ENCODE assay signal across 8 mouse cellular contexts in the genomic region with DNA sequence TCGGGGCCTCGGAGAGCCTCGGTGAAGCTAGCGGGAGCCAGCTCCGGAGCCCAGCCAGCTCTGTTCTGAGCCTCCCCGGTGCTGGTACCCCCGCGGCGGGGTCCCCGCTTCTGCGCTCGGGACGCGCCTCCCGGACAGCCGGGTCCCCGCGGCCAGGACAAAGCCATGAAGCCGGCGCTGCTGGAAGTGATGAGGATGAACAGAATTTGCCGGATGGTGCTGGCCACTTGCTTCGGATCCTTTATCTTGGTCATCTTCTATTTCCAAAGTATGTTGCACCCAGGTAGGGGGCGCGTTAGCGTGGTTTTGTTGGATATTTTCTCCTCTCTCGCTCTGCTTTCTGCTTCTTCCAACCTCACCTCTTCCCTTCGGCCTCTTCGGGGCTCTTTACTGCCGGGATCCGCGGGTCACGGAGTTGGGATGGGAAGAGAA. TPM values are rescaled to one million over a fixed set of nuclear protein-coding genes. Genes with fewer than 3 reads are reported as not detected.
DNase-seq lines count a peak whose midpoint lies in the region; ATAC-seq and TF ChIP-seq lines count a peak whose summit lies in the region.

No protein-coding gene starts in this region.

- no peak for TF ChIP-seq EP300 in heart, adult 2 months (IDR thresholded peaks at IDR 0.05; ENCODE audit: insufficient read depth, low read depth, low read length)

- no peaks in the 10 kb centered on the region for H3K9me3 ChIP-seq in forebrain, postnatal 0 days (ENCODE audit: low read length)
- no peaks in the 10 kb centered on the region for H3K9me3 ChIP-seq in limb, embryonic 12.5 days
- no peaks in the 10 kb centered on the region for H3K9me3 ChIP-seq in midbrain, embryonic 16.5 days (replicated peaks; ENCODE audit: control insufficient read depth, low read length, poor library complexity, severe bottlenecking)
- no peaks in the 10 kb centered on the region for H3K9me3 ChIP-seq in stomach, embryonic 14.5 days (ENCODE audit: control insufficient read depth, low read depth, low read length)

- ATAC-seq in cerebellum, adult (ENCODE audit: insufficient number of reproducible peaks, low FRiP score, low TSS enrichment), result peak; percentile 13; the same call in 1 of the 2 replicates
- ATAC-seq in forebrain, postnatal 0 days, result peak; percentile 68
- ATAC-seq in limb, embryonic 12.5 days (ENCODE audit: insufficient number of reproducible peaks, insufficient read depth, low FRiP score, low TSS enrichment, low read depth), result no peak
- peak; percentile 33 for ATAC-seq in midbrain, embryonic 16.5 days
- no peak; the same call in 1 of the 2 replicates for ATAC-seq in stomach, embryonic 14.5 days (ENCODE audit: insufficient number of reproducible peaks, insufficient read depth, low FRiP score, low read depth)

- no peak for TF ChIP-seq POLR2A in heart, adult 2 months (IDR thresholded peaks at IDR 0.05; ENCODE audit: insufficient read depth, low read depth, low read length)

- no peaks in the 10 kb centered on the region for H3K4me1 ChIP-seq in heart, adult 2 months (ENCODE audit: control insufficient read depth, insufficient read depth, low read length)
- H3K4me1 ChIP-seq in forebrain, postnatal 0 days (ENCODE audit: insufficient read depth), result 0 out of 2 replicates have a peak, but pooled peaks cover under 1% of the 10 kb centered on the region
- H3K4me1 ChIP-seq in limb, embryonic 12.5 days (replicated peaks), result peaks cover 30% of the 10 kb centered on the region
- peaks cover 26% of the 10 kb centered on the region for H3K4me1 ChIP-seq in midbrain, embryonic 16.5 days (ENCODE audit: control insufficient read depth, insufficient read depth, low read length)
- H3K4me1 ChIP-seq in stomach, embryonic 14.5 days (ENCODE audit: control insufficient read depth, insufficient read depth, low read length), result peaks cover 16% of the 10 kb centered on the region

- H3K27ac ChIP-seq in heart, adult 2 months, result peak overlapping the region; percentile 82
- H3K27ac ChIP-seq in forebrain, postnatal 0 days (ENCODE audit: low read depth, low read length), result peak overlapping the region; percentile 62
- H3K27ac ChIP-seq in limb, embryonic 12.5 days, result peak overlapping the region; percentile 94
- peak overlapping the region; percentile 88 for H3K27ac ChIP-seq in midbrain, embryonic 16.5 days (ENCODE audit: low read length)
- H3K27ac ChIP-seq in stomach, embryonic 14.5 days (ENCODE audit: low read length), result peak overlapping the region; percentile 66; the same call in 1 of the 2 replicates

- under 1% methylated on average over 32 of the region's 32 CpGs for WGBS in heart, adult 2 months
- under 1% methylated on average over 32 of the region's 32 CpGs for WGBS in forebrain, postnatal 0 days
- under 1% methylated on average over 32 of the region's 32 CpGs for WGBS in limb, embryonic 12.5 days
- under 1% methylated on average over 31 of the region's 32 CpGs for WGBS in midbrain, embryonic 16.5 days
- under 1% methylated on average over 32 of the region's 32 CpGs for WGBS in stomach, embryonic 14.5 days

- H3K4me3 ChIP-seq in heart, adult 2 months, result peak overlapping the region; percentile 82
- H3K4me3 ChIP-seq in forebrain, postnatal 0 days (ENCODE audit: low read depth, low read length), result peak overlapping the region; percentile 60
- H3K4me3 ChIP-seq in limb, embryonic 12.5 days (replicated peaks), result peak overlapping the region; percentile 72
- peak overlapping the region; percentile 84 for H3K4me3 ChIP-seq in midbrain, embryonic 16.5 days (ENCODE audit: low read depth, low read length)
- peak overlapping the region; percentile 72 for H3K4me3 ChIP-seq in stomach, embryonic 14.5 days (ENCODE audit: low read depth, low read length)

- no peaks in the 10 kb centered on the region for H3K79me2 ChIP-seq in heart, adult 2 months (replicated peaks; ENCODE audit: control insufficient read depth, insufficient read depth, low read length)

- no peaks in the 10 kb centered on the region; the same call in 1 of the 2 replicates for H3K36me3 ChIP-seq in heart, adult 2 months (ENCODE audit: control insufficient read depth, insufficient read depth, low read length)
- H3K36me3 ChIP-seq in forebrain, postnatal 0 days (ENCODE audit: insufficient read depth), result no peaks in the 10 kb centered on the region
- no peaks in the 10 kb centered on the region for H3K36me3 ChIP-seq in limb, embryonic 12.5 days
- H3K36me3 ChIP-seq in midbrain, embryonic 16.5 days (ENCODE audit: control insufficient read depth, insufficient read depth, low read length), result no peaks in the 10 kb centered on the region
- H3K36me3 ChIP-seq in stomach, embryonic 14.5 days (ENCODE audit: control insufficient read depth, insufficient read depth, low read length), result no peaks in the 10 kb centered on the region

- H3K9ac ChIP-seq in heart, adult 2 months (ENCODE audit: low read depth, low read length), result peak overlapping the region; percentile 72
- peak overlapping the region; percentile 66 for H3K9ac ChIP-seq in forebrain, postnatal 0 days
- peak overlapping the region; percentile 80 for H3K9ac ChIP-seq in limb, embryonic 12.5 days (replicated peaks)
- peak overlapping the region; percentile 87 for H3K9ac ChIP-seq in midbrain, embryonic 16.5 days (ENCODE audit: low read depth, low read length)
- H3K9ac ChIP-seq in stomach, embryonic 14.5 days (replicated peaks; ENCODE audit: low read depth, low read length), result peak overlapping the region; percentile 57

- TF ChIP-seq CTCF in heart, adult 2 months (IDR thresholded peaks at IDR 0.05), result peak; percentile 53
- TF ChIP-seq CTCF in forebrain, postnatal 0 days (IDR thresholded peaks at IDR 0.05; ENCODE audit: low read depth), result peak; percentile 65

- peaks cover 2% of the 10 kb centered on the region; the same call in 1 of the 2 replicates for H3K27me3 ChIP-seq in heart, adult 2 months (ENCODE audit: control insufficient read depth, insufficient read depth, low read length)
- H3K27me3 ChIP-seq in forebrain, postnatal 0 days (ENCODE audit: insufficient read depth, low read length), result no peaks in the 10 kb centered on the region
- peaks cover 45% of the 10 kb centered on the region for H3K27me3 ChIP-seq in limb, embryonic 12.5 days
- H3K27me3 ChIP-seq in midbrain, embryonic 16.5 days (ENCODE audit: control insufficient read depth, insufficient read depth, low read depth, low read length), result no peaks in the 10 kb centered on the region
- H3K27me3 ChIP-seq in stomach, embryonic 14.5 days (ENCODE audit: control insufficient read depth, insufficient read depth, low read length), result no peaks in the 10 kb centered on the region

- peak overlapping the region; percentile 93 for H3K4me2 ChIP-seq in forebrain, postnatal 0 days (ENCODE audit: low read depth)
- H3K4me2 ChIP-seq in limb, embryonic 12.5 days, result peak overlapping the region; percentile 90
- H3K4me2 ChIP-seq in midbrain, embryonic 16.5 days (ENCODE audit: low read length), result peak overlapping the region; percentile 93
- peak overlapping the region; percentile 59 for H3K4me2 ChIP-seq in stomach, embryonic 14.5 days (replicated peaks; ENCODE audit: low read depth, low read length)

- peak in 1 of 2 experiments; percentile 61 for DNase-seq in heart, adult 2 months
- DNase-seq in heart, postnatal 14 days, result no peak
- DNase-seq in forebrain, postnatal 0 days, result peak; percentile 76
- DNase-seq in kidney, adult 11 months, result peak; percentile 37

- intact Hi-C loops in heart, adult 2 months (cut with DNase I), result loop anchor here (2.0 to 5.0 kb wide), 5 partner anchors 19 to 212 kb away; no protein-coding TSS in a partner anchor
- intact Hi-C loops in heart, postnatal 14 days (cut with DNase I), result loop anchor here (2.0 to 5.0 kb wide), 3 partner anchors 57 to 207 kb away; no protein-coding TSS in a partner anchor

RNA-seq across cellular contexts. Expression of a gene that starts 0.4 kb away (rescaled TPM):
- total RNA-seq in heart, adult 2 months (2021), result 1 to 10 TPM; 3.1 to 3.2 TPM
- 4.5 and 6.8 TPM in 2 replicates for polyA plus RNA-seq in heart, adult 2 months (2012; rRNA removed)
- 1 to 10 TPM; 3.4 to 4.1 TPM for total RNA-seq in heart, postnatal 14 days (2021)
- total RNA-seq in forebrain, postnatal 0 days (2014; rRNA removed), result 15.7 and 20.8 TPM in 2 replicates
- polyA plus RNA-seq in forebrain, postnatal 0 days (2015; fragmentation: Nextera tagmentation; extraction: Ambion mirVana), result 2.2 and 2.9 TPM in 2 replicates
- polyA plus RNA-seq in limb, embryonic 12.5 days (2016; fragmentation: Nextera tagmentation; extraction: Ambion mirVana), result 2.5 and 3.1 TPM in 2 replicates
- polyA plus RNA-seq in midbrain, embryonic 16.5 days (2015; fragmentation: Nextera tagmentation; extraction: Ambion mirVana), result 3.2 and 4.1 TPM in 2 replicates
- 2.0 TPM in 2 replicates for polyA plus RNA-seq in stomach, embryonic 14.5 days (2014; fragmentation: Nextera tagmentation; extraction: Ambion mirVana)

Comparison
In these comparisons a context has a peak if more than half of its experiments do, and no peak if none do; other contexts are left out.
1. DNase-seq: peak in forebrain, postnatal 0 days (single experiment) and kidney, adult 11 months (single experiment); none in heart, postnatal 14 days (0 of 2).
2. ATAC-seq: peak in cerebellum, adult (single experiment), forebrain, postnatal 0 days (single experiment) and midbrain, embryonic 16.5 days (single experiment); none in limb, embryonic 12.5 days (single experiment) and stomach, embryonic 14.5 days (single experiment).
3. Peak in every context shown above with its lines, with median percentiles within 50 percentile points of each other: H3K27ac ChIP-seq, H3K4me3 ChIP-seq, H3K9ac ChIP-seq and H3K4me2 ChIP-seq.